Mouse (Mus musculus): ENCODE measurements around the gene Lsm14a.
"Not testable (repeated sequence)": the region's sequence is repeated elsewhere in the genome, so short reads cannot be mapped to it uniquely, and the experiment has no call there.

Gene Lsm14a

DNA sequence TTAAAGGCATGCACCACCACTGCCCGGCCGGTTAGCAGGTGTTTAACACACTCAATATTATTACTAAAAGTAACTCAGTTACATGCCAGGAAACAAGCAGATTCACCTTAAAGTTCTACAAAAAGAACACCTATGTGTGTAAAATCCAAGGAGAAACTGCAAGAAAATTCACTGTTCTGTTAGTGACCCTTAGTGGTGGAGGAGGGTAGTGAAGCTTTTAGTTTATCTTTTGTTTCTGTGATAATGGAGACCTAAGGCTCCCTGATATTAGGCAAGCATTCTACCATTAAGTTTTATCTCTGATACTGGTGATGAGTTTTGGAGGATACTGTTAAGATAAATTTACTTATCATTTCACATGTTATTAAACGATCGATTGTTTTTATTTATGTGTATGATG is 37.5 kb downstream of the Lsm14a start:
- DNase-seq: no peak

DNA sequence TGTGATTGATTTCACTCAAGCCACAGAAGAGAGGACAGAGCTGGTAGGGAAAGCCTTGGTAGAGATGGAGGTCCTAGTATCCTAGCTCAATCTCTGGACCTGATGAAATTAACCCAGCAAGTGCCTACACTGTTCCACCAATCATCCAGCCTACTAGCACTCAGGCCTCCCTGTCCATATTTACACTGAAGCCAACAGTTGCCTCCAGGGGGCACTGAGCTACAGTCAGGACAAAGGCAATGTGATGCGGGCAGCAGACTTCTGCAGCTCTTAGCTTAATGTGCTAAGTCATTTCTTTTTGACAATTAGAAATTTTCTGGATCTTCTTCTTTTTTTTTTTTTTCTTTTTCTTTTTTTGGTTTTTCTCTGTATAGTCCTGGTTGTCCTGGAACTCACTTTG is 41.1 kb downstream of the Lsm14a start:
- peak in 1 of 2 experiments; percentile 59 for DNase-seq

DNA sequence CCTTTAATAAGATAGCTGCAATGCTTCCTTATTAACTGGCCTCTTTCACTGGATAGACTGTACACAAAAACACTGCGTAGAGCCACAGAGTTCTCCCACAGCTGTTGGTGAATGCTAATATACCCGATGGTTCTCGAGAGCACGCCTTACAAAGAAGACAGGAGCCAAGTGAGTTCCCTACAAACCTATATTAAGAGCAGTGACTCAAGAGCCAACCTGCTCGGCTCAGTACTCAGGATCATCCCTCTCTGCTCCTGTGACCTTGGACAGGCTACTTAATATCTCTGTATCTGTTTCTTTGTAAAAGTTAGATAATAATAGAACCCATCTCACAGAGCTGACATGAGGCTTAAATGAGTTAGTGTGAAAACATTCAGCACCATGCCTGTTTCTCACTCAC is 42.9 kb downstream of the Lsm14a start:
- no peak for DNase-seq

DNA sequence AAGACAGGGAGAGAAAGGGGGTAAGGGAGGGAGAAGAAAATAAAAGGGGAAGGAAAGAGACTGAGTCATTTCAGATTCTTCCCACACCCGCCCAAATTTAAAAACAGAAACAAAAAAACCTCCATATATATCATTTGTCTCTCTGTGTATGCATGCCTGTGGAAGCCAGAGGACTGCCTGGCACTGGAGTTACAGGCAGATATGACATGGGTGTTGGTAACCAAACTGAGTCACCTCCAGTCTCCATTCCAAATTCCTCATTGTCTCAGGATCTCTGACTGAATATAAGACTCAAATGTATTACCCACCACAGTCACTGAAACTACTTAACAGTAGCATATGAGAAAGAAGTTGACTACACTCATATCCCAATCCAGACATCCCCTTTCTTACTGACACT is 45.1 kb downstream of the Lsm14a start:
- no peak for DNase-seq

DNA sequence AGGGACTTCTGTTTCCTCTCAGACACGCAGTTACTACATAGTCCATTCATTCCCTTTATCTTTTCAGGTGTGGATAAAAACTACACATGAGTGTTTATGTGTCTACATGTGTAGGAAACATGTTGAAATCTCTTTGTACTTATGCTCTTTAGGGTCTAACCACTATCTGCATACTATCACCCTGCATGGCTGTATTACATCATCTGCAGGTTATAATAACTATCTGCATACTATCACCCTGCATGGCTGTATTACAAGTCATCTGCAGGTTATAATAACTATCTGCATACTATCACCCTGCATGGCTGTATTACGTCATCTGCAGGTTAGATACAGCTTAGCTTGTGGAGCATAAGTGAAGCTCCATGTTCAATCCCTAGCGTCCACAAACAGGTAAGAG is 46.1 kb downstream of the Lsm14a start:
- no peak for DNase-seq

DNA sequence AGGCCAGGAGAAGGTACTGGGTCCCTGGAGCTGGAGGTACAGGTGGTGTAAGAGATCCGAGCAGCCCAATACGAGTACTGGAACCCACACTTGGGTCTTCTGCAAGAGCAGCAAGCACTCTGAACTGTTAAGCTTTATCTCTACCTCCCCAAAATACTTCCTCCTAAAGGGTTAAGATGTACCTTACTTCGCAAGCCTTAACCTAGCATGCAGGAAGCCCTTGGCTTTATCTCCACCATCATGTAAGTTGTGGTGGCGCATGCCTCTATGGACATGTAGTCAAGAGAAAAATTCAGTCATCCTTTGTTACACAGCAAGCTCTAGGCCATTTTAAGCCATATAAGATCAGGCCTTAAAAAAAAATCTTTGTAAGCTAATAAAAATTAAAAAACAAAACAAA is 46.6 kb downstream of the Lsm14a start:
- DNase-seq: no peak

DNA sequence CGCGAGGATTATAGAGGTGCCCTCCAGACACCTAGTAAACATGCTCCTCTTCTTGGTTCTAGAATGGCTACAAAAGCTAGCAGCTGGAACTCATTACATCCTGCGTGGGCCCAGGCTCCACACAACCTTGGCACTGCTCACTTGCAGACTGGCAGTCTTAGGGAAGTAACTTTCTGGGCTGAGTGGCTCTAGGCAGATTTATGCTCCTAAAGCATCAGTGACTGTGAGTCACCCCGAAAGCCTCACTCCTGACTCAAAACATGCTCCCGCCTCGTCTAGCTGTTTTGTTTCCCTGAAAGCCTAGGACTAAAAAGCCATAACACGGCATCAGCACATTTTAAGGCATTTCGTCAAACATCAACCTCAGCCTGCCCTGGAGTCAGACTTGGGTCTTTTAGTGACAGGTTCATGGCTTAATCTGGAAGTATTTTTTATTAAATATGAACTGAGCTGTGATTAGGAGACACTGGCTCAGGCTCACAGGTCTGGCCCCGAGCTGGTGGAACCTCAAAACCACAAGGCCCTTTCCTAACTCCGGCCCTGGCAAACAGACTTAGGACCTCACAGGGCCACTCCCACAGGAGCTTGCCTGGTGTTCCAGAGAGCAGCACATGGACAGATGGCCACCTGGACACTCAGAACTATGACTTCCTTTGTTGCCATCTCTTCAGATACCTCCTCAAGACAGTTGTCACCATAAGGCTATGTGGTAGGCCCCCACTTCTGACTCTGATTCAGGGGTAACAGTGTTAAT is 50.9 kb downstream of the Lsm14a start:
- DNase-seq: peak in 1 of 2 experiments; percentile 20

DNA sequence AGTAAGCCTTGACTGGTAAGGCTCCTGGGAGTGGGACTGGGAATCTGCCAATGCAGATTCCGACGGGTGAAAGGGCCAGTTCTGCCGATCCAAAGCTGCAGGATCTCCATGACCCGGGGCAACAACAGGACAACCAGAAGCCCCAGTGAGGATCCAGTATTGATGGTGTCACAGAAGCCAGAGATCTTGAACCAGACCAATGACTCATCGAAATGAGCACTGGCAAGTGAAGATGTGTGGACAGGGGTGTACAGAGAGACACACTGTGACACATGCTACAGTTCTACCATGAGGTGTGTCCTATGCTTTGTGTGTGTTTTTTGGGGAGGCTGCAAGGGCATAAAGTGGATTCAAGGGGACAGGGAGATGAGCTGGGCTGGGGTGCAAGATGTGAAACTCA is 52.3 kb downstream of the Lsm14a start:
- no peak for DNase-seq

DNA sequence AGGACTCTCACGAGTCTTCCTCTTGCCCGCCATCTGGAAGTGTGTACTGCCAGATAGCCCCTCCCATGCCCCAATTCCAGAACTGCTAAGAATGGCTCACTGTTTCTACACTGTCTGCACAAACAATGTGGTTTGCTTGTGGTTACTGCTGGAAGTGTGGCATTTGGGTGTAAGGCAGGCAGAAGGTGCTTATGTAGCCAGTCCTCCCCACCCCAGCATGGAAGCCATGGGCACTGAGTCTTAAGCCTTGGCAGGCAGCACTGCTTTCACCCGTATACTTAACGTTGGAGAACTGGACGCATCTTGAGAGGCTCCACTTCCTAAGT is 54.0 kb downstream of the Lsm14a start:
- no peak for DNase-seq

DNA sequence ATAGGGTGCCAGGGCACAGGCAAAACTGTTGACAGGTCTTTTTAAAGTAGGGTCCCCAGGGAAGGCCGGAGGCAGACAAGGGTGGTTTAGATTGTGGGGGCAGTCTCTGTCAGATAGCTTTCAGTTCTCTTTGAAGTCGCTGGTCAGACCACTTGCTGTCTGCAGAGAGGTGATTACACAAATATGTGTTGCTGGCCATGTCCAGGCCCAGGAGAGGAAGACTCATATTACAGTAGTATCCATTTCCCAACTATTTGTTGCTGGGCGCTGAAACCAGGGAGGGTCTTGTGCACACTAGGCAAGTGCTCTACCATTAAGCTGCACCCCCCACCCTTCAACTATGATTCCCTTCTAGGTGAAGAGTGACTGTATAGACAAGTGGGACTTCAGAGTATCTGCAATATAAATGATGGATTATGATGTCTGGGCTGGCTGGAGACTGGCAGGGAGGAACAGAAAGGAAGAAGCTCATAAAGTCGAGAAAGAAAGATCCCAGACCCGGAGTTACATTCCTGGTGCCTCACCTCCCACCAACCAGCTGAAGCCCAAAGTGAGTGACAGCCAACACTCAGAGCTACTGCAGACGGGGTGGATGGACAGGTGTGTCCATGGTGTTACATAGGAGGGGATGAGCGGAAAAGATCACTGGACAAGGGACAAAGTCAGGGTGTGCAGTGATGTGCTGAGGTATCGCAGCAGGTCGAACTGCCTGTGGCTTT is 54.5 kb downstream of the Lsm14a start:
- no peak for DNase-seq

DNA sequence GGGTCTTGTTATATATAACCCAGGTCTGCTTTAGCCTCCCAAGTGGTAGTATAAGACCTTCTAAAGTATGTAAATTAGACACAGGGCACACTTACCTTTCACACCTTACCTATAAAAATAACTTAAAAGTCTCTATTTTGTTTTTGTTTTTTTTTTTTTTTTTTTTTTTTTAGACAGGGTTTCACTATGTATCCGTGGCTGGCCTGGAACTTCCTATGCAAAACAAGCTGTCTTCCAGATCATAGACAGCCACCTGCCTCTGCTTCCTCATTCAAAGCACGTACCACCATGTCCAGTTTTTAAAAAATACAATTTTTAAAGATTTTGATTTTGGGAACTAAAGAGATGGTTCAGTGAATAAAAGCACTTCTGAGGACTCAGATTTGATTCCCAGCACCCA is 55.8 kb downstream of the Lsm14a start:
- no peak for DNase-seq

DNA sequence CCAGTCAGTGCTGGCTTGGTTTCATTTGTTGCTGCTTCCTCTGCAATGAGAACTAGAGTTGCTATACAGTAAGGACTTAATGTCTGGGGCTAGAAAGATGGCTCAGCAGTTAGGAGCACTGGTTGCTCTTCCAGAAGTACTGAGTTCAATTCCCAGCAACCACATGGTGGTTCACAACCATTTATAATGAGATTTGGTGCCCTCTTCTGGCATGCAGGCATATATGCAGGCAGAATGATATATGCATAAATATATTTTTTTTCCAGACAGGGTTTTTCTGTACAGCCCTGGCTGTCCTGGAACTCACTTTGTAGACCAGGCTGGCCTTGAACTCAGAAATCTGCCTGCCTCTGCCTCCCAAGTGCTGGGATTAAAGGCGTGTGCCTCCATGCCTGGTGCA is 56.6 kb downstream of the Lsm14a start:
- DNase-seq: not testable (repeated sequence)

DNA sequence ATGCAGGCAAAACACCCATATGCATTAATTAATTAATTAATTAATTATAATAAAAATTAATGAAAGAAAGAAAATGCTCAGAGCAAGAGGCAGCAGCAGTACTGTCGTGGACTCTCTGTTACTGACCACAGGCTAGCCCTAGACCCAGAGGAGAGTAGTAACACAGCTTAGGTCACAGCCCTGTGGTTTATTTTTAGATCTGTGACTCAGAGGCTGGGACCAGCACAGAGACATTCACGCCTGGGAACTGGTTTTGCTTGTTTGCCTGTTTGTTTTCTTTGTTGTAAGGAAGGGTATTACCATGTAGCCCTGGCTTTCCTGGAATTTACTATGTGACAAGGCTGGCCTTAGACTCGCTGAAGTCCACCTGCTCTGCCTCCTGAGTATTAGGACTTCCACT is 65.6 kb downstream of the Lsm14a start:
- DNase-seq: peak; percentile 36 to 47

DNA sequence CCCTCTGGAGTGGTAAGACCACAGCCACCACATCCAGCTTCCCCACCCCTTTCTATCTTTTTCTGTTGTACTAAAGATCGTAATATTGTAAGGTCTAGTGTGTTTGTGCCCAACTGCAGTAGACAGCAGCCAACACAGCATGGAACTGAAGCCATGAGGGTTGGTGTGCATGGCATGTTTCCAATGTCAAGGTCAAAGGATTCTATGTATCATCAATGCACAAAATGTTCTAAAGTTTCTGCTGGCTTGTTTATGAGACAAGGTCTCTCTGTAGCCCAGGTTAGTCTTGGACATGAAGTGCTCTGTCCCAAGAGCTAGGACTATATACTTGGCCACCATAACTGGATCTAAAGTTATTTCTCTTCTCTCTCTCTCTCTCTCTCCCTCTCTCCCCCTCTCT is 68.3 kb downstream of the Lsm14a start:
- DNase-seq: no peak

DNA sequence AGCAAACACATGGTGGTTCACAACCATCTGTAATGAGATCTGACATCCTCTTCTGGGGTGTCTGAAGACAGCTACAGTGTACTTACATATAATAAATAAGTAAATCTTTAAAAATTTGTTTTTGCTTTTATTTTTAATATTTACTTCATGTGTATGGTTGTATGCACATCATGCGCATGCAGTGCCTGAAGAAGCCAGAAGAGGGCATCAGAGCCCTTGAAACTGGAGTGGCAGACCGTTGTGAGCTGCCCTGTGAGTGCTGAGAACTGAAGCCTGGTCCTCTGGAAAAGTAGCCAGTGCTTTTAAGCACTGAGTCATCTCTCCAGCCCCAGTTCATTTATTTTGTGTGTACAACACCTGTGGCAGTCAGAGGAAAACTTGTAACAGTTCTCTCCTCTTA is 69.1 kb downstream of the Lsm14a start:
- no peak for DNase-seq

DNA sequence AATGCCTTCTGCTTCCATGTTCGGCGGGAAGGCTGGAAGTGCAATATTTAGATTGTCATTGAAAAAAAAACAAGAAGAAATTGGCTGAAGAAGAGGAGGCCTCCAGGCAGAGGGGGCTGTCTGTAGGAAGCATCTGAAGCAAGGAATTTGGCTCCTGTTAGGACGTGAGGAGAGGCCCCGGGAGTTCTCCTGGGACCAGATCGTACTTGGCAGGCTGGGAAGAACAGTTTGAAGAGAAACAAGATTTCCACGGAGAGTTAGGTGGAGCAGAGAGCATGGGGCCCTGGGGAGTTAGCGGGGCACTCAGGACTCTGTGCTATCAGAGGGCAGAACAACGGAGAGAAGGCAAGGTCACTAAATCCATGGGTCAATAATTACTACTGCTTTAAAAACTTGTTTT is 69.8 kb downstream of the Lsm14a start:
- DNase-seq: no peak

DNA sequence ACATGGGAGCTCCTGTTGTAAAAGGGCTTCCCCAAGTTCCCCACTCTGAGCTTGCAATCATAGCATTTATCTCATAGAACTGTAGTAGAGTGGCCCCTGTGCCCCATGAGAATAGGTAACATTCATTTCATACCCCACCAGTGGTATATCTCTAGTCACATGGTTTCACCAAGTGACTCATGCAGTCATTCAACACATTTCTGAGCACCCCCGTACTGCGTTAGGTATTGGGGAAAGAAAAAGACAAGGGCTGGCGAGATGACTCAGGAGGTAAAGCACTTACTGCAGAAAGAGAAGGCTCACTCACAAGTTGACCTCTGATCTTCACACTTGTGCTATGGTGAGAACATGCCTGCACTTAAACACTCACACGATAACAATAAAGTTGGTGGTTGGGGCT is 71.2 kb downstream of the Lsm14a start:
- no peak for DNase-seq

DNA sequence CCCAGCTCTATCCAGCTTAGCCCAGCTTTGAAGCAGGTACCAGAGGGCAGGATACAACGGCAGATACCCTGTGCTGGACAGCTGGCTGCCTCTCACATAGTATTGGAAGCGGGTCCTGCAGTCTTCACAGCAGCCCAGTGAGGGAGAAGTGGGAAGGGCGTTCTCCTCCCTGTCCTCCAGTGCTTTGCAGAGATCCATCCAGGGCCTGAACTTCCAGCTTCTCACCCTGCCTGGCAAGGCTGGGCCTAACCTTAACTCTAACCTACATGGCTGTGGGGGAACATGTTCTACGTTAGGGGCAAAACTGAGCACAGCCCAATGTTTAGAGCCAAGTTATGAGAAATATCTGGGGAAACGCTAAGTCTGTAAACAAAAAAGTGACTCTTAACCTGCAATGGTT is 72.0 kb downstream of the Lsm14a start:
- no peak for DNase-seq

DNA sequence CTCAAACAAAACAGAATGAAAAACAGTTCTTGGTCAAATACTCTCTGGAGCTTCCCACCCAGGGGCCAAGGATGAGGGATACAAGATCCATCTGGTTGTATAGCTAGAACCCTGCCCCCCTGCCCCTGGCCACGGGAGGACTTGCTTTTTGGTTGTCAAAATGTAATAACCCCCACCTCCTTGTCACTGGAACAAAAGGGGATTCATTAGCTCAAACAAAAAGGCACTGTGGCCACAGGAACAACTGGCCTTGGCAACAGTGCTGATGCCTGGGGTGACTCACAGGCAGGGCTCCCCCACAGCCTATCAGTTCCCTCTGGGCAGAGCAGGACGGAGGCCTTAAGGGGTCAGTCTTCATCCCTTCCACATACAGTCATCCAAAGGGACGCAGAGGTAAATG is 73.2 kb downstream of the Lsm14a start:
- DNase-seq: no peak

DNA sequence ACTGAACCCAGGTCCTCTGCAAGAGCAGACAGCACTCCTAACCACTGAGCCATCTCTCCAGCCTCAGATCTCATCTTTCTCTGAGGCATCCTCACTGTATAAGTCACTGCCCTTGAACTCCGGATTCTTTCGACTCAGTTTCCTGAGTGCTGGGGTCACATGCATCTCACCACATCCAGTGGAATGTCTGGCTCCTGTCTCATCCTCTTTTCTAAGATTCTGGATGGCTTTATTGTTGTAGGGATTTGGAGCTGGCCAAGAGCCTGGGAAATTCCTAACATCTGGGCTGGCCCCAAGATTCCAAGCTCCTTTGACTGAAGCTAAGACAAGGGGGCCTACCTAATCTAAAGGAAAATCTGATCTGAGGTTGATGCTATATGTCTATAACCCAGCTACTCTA is 74.0 kb downstream of the Lsm14a start:
- peak; percentile 51 to 57 for DNase-seq

DNA sequence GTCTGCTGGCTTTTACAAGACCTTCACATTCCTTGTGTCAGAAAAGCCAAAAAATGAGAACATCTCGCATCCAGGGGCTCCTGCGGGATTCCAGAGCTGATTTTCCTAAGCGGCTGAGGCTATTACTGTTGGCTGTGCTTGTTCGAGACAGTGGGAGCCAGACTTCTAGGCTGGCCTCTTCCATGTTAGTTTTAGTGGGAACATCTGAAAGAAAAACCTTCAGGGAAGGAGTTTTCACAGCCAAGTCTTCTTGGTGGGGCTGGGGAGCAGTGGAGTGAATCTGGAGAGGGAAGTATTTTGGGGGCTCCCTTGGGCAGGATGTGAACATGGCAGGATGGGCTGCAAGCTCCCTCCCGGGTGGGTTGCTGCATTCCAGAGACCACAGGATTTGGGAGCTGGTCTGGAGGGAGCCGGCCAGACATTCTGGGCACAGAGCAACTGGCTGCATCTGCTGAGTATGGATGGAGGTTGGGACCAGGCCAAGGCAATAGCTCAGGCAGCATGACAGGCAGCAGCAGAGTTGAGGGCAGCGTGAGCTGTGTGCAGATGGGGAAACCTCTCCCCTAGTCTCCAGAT is 75.1 kb downstream of the Lsm14a start:
- DNase-seq: peak in 1 of 2 experiments; percentile 61

DNA sequence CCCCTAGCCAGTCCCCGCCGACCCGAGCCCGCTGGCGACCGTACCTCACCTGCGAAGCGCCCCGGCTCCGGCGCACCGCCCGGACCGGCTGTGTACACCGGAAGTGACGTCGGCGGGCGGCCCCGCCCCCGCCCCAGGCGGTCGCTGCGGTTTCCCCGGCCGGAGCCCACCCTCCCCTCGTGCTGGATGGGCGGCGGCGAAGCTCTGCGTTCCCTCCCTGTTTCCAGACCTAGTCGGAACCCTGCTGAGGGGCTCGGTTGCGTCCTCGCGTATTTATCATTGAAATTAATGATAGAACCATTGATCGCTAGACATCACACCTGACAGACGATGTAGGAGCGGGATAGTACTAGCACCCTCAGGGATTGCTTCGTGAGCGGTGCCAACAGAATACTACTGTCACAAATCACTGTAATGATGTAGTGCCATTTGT is 79.7 kb downstream of the Lsm14a start, which contains the start of gene 4931406P16Rik:
Gene 4931406P16Rik (minus strand): TSS at position 109 of the 433 bp plus-strand sequence.
- peak; percentile 85 to 94 for DNase-seq

DNA sequence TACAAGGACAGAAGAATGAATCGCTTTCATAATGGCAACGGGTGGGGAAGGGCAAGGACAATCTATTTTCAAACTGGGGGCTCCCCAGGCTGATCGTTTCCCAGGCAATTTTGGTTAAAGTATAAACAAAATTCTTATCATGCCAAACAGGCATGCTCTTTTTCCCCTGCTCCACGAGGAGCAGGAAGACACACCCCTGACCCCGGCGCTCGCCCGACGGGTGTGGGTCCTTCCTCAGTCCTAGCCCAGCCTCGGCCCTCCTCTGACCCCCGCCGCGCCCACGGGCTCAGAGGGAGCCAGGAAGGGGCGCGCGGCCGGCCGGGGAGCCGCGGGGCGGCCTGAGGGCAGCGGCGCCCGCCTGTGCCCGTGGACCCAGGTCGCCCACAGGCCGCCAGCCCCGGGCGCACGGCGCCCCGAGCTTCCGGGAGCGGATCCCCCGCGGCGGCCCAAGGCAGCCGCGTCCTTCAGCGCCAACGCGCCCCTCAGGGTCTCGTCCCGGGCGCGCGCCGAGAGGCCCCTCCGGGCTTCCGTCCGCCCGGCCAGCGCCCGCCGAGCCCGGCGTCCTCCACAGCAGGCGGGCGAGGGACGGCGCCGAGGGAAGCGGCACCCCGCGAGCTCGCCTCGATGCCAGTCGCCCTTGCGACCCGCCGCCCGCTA is 80.2 kb downstream of the Lsm14a start:
- DNase-seq: peak; percentile 84 to 86
